Mouse (Mus musculus) heart, adult 11 months (tissue): ENCODE measurements around the gene Igsf9.

Source experiments
- DNase-seq: peaks from one replicate; pipeline ENCODE4 v3.0.0; 2022

Igsf9 gene

DNA sequence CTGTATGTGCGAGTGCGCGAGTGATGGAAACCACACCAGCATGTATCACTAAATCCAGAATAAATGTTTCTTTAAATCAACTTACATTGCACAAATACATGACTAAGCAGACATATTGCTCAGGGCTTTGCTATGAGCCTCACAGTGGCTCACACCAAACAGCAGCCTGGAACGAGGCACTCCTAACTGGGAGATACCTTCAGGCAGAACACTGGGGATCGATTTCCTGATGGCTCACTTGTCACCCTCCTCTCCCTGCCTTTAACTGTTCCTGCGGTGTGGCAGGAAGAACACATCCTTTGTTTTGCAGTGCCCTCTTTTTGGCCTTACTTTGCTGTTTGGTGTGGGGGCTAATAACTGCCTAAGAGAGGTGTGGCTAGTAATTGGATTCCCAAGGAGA lies 38.1 kb downstream of the Igsf9 start:
- DNase-seq, result peak; percentile 90

DNA sequence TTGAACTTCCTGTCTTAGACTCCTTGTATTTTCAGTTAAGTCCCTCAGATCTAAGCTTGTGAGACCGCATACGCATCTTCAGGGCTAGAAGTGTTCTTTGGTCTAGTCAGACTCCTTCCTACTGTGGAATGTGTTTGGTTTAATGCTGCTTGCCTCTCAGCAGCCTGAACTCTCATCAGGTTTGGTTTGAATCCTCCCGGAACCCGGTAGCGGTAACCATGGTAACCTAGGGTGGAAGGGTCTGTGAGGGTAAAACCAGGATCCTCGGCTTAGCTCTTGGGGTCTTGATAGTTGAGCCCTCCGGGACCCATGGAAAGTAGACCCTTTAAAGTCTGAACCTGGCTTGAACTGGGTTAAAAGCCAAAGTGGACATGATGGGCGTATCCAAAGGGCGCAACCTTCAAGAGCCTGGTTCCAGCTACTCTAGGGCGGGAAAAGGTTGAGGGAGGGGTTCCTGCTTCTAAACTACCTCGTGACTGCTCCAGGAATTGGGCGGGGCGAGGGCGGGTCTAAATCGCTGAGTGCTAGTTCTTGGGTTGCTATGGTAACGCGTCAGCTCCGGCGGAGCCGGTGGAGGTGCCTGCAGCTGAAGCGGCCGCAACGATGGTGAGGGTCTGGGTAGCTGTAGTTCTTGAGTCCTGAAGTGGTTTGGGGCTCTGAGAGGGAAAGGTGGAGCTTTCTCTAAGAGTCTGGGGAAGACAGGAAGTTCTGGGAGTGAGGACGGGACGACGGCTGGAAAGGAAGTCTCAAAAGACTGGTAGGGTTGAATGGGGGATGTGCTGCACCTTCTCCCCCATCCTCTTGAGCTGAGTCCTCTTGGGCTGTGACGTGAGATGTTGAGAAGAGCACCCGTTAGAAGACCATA lies 39.2 kb downstream of the Igsf9 start, which contains the start of gene Cfap45:
Gene Cfap45, plus strand, starts transcription at position 226 of the 865 bp plus-strand sequence.
- peak; percentile 100 for DNase-seq

GRCm38 (mm10) chr1:172522524-172522923 lies 40.9 kb downstream of the Igsf9 start:
- DNase-seq, result peak; percentile 95

DNA sequence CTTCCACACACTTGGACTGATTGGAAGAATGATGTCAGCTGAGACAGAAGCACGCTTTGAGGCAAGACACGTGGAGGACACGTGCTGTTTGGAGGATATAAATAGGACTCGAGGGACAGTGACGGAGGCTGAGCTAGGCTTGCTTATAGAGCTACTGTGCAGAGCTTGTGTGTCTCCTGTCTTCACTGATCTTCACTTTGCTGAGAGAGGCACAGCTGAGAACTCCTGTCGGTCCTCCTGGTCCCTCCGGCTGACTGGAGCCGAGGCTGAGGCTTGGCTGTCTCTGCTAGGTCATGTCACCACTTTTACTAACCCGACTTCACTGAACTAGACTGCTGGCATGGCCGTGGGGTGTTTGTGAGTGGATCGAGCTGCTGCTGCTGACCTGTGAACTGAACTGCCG lies 42.1 kb downstream of the Igsf9 start:
- DNase-seq, result peak; percentile 98

DNA sequence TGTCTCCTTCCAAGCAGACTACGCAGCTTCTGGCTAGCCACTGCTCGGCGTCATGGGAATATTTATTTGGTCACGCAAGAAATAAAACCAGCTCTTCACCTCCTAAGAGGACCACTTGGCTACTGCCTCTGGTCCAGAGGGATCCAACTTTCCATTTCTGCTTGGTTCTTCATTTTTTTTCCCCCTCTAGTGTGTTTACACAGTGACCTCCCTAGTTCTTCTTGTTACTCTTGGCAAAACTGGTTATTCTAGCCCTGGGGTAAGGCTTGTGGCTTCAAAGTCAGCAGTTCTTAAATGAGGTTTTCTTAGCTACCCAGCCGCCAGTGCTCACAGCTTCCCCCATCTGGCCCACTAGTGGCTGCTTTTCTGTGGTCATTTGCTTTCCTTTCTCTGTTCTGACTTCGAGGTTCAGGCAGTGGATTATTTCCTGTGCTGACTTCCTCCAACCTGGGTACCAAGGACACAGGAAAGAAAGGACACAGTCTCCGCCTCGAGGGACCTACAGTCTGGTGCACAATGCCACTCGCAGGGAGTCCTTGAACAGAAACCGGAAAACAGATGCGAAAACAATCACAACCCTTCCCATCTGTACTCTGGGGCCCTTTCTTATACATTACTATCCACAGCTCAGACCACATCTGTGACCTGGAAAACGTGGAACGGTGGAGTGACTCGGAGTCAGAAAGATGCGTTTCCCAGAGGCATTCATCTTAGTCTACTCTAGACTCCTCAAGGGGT lies 43.6 kb downstream of the Igsf9 start:
- peak; percentile 99 for DNase-seq

GRCm38 (mm10) chr1:172525971-172526370 lies 44.4 kb downstream of the Igsf9 start:
- DNase-seq, result peak; percentile 95

DNA sequence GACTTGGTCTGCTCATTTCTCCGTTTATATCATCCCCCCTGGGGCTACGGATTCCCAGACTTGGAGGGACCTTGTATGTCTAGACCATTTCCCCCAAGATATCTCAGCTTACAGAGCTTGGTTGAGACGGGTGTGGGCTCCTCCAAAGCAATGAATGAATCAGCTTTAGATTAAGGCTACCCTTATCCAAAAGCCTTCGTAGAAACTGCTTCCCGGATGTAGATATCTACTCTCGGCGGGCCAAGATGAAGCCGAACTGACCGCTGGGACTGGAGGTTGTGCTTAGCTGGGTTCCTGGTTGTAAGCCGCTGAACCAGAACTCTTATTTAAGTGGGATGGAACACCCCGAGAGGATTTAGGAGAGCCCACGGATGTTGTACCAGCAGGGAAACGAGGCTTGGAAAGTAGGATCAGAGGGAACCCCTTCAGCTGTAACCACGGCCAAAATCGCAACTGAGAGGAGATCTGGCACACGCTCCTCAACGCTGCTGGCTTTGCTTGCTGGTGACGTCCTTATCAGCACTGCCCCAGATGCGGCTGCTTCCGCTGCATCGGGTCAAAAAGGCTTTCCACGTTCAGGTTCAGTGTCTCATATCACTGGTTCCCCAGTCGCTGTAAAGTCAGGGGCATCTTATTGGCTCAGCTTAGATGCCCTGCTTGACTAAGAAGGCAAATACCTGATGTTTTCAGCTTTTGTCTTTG lies 44.9 kb downstream of the Igsf9 start:
- DNase-seq, result peak; percentile 99

- peak; percentile 93 for DNase-seq
These were observed 45.8 kb downstream of the Igsf9 start for GRCm38 (mm10) chr1:172527431-172527830.

DNA sequence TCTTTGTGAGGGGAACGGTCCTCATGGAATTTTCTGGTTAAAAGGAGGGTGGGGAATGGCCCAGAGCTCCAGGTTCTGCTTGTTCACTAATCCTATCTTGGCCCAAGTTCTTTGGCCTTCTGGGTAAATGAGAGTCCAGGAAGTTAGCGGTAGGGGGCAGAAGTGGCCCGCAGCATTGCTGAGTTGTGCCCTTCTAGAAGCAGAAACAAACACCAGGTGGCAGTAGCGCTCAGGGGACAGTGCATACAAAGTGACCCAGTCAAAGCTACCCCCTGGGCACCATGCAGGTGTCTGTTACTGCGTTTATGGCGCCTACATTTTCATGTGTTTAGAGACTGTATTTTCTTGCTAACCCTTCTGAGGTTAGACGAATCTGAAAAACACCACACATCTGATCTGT lies 47.1 kb downstream of the Igsf9 start:
- DNase-seq, result peak; percentile 98

DNA sequence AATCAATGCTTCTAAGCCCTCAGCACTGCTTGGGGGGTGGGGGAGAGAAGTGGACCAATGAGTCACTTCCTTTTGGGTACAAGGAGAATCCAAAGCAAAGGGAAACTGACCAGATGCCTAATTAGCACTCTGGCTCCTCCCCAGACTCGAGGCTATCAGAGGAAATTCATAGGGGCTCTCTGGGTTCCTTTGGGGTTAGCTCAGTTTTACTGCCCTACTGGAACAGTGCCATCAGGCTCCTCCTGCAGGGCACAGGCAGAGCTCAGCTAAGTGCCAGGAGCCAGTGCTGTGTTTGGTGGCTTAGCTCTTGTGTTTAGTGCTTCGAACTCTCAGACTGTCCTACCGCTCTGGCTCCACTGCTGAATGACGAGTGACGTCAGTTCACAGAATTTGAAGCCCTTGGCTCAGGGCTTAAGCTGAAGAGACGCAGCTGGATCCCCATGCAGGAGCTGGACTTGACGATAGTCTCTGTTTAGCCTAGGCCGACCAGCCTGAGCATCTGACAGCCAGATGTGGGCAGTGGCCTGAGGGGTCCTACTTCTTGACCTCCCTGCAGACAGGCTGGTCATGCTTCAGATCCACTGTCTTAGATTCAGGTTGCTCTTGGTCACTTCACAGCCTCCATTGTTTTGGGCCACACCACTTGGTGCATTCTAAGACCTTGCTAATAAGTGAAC lies 49.1 kb downstream of the Igsf9 start:
- peak; percentile 92 for DNase-seq

- peak; percentile 96 for DNase-seq
These were observed 51.0 kb downstream of the Igsf9 start for GRCm38 (mm10) chr1:172532551-172532950.

DNA sequence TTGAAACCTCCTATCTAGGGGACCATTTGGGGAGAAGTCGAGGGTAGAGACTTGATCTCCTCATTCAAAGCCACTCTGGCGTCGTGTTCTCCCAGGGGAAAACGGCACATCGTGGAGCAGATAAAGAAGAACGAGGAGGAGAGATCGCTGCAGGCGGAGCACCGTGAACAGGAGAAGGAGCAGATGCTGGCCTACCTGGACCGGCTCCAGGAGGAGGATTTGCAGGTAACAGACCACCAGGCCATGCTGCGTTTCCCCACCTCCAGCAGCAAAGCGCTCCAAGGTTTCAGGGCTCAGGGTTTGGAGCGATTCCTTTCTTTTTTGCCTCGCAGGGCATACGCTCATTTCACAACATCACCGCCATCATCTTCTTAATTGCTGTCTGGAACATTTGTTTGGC lies 53.5 kb downstream of the Igsf9 start:
- DNase-seq, result no peak

- no peak for DNase-seq
These were observed 58.2 kb downstream of the Igsf9 start for GRCm38 (mm10) chr1:172539827-172540226.

GRCm38 (mm10) chr1:172540283-172540820 lies 58.8 kb downstream of the Igsf9 start:
- no peak for DNase-seq

GRCm38 (mm10) chr1:172546062-172546461 lies 64.5 kb downstream of the Igsf9 start:
- DNase-seq, result no peak
